Mouse (Mus musculus): ENCODE measurements at regions not wholly inside any gene's neighbourhood (a gene's known extent, or its start where the extent isn't known, plus 50 kb on each side); places are given as distances from the start of the nearest gene placed in this dataset.
A peak's percentile ranks its signal among the peaks of the same experiment; 100 is the strongest.

DNA sequence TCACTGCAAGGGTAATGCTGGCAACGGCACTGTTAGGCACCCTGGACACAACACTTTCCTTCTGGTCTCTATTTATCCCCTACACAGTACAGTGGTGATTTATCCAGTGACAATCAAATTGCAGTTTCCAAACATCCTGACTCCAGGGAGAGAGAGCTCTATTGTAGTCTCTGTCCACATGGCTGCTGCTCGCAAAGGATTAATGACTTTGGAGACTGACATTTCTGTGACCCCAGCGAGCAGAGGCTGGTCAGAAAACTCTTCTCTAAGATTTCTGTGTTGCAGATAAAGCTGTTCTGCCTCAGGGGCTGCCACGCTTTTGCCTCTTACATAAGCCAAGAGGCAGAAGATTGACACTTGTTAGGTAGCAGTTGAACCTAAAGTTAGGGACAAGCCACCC, 83.6 kb upstream of the Nck2 start:
- DNase-seq: no peak
- intact Hi-C loops (cut with DNase I; ENCODE audit: low total_unique reads): loop anchor here (10.0 kb wide), 1 partner anchor 84 kb away; the partner anchor contains the start of gene Nck2

GRCm38 (mm10) chr1:43361455-43361863, 82.9 kb upstream of the Nck2 start:
- intact Hi-C loops (cut with DNase I; ENCODE audit: low total_unique reads): loop anchor here (10.0 kb wide), 1 partner anchor 83 kb away; the partner anchor contains the start of gene Nck2

GRCm38 (mm10) chr1:43362136-43362535, 82.2 kb upstream of the Nck2 start:
- intact Hi-C loops (cut with DNase I; ENCODE audit: low total_unique reads): loop anchor here (10.0 kb wide), 1 partner anchor 83 kb away; the partner anchor contains the start of gene Nck2
- DNase-seq: no peak

More at GRCm38 (mm10) chr1:43361455-43361863, 82.9 kb upstream of the Nck2 start:
- no peak for DNase-seq

- peak; percentile 5 for DNase-seq
Measured at GRCm38 (mm10) chr1:43363178-43363577, 81.2 kb upstream of the Nck2 start.

GRCm38 (mm10) chr1:43366433-43366832, 77.9 kb upstream of the Nck2 start:
- intact Hi-C loops (cut with DNase I; ENCODE audit: low total_unique reads): loop anchor here (10.0 kb wide), 1 partner anchor 78 kb away; the partner anchor contains the start of gene Nck2
- no peak for DNase-seq

More at GRCm38 (mm10) chr1:43363178-43363577, 81.2 kb upstream of the Nck2 start:
- intact Hi-C loops (cut with DNase I; ENCODE audit: low total_unique reads): loop anchor here (10.0 kb wide), 1 partner anchor 82 kb away; the partner anchor contains the start of gene Nck2

DNA sequence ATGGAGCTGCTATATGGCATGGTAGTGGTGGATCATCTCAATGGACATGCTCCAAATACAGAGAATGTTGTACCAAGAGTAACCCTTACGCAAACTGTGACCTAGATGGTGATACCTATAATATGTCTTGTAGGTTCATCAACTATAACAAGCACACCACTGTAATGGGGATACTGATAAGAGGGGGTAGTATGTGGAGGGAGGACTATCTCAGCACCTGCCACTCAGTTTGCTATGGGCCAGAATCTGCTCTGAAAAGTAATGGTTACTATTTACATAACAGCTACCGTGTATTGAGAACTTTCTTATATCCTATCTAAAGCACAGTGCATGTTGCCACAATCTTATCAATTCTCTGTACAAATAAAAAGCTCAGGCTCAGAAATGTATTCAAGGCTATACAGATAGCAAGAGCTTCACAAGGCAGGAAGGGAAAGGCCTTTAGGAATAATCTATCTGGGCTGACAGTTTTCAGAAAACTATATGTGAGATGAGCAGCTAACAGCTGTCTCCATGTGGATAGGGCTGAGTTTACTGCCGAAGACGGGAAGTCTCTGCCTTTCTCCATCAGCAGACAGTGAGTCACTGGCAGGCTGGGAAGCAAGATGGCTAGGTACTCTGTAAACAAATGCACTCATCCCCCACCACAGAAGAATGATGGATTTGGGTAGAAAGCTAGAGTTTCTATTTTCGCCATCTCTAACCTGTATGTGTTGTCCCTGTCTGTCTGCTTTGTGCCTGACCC, 77.1 kb upstream of the Nck2 start:
- no peak for DNase-seq
- intact Hi-C loops (cut with DNase I; ENCODE audit: low total_unique reads): loop anchor here (10.0 kb wide), 1 partner anchor 77 kb away; the partner anchor contains the start of gene Nck2

DNA sequence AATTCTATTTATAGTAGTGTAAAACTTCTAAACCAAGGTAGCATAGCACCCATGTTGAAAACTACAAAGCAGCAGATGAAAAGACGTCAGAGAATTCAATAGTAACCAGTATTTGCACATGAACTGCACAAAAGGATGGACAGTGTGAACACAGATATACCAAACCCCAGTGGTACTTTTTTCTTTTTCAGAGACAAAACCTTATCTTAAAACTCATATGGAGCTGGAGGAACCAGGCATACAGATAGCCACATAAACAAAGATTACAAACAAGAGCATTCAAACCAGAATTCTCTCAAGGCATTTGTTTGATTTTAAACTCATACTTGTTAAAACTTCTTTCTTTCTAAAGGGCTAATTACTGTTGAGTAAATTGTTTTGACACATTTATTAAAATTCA, 72.5 kb upstream of the Nck2 start:
- DNase-seq: no peak
- intact Hi-C loops (cut with DNase I; ENCODE audit: low total_unique reads): no loop called here

GRCm38 (mm10) chr1:43374946-43375345, 69.4 kb upstream of the Nck2 start:
- DNase-seq: no peak
- intact Hi-C loops (cut with DNase I; ENCODE audit: low total_unique reads): no loop called here

- intact Hi-C loops (cut with DNase I; ENCODE audit: low total_unique reads): no loop called here
- DNase-seq: no peak
Measured at GRCm38 (mm10) chr1:43375851-43376250, 68.5 kb upstream of the Nck2 start.

DNA sequence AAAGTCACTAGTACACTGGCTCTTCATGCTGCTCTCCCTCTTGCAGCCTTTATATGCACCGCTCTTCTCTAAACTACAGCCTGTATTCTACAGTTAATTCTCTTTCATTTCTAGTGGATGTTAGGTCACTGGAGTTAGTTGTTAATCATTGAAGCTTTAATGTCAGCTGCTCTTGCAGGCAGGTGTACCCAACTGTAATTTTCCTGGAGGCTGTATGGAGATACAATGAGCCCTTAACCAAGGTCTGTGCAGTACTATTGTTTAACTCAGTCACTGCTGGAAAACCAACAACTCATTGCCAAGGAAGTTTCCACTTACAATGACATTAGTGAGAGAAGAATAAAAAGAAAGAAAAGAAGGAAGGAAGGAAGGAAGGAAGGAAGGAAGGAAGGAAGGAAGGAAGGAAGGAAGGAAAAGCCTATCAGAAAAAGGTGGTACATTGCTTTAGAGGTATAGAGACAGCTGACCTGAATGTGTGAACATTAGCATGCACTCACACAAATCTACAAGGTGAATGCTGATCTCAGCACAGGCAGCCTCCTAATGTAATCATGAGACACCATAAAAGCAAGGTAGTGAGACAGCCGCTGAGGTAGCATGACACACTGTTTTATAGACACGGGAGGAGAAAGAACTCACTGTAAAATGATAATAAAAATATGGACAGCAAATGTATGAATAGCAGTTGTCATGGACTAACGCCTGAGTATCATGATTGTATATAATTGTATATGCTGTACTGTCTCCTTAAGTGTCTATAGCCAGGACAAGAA, 66.7 kb upstream of the Nck2 start:
- intact Hi-C loops (cut with DNase I; ENCODE audit: low total_unique reads): no loop called here
- no peak for DNase-seq

DNA sequence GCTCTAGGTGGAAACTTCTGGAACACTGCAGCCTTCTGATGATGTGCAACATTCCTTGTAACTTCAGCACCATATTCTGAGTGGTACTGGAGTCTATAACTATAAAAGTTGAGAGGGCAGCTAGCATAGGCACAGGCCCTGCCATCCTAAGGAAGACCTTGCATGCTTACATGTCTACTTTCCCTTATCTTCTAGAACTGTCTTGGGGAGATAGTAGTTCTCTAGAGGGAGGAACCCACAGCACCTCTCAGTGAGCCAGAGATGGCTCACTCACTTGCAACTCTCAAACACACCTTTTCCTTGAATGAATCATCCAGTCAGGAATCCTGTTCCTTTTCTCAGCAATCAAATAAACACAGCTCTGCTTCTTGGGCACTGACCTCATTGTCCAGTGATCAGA, 59.4 kb upstream of the Nck2 start:
- intact Hi-C loops (cut with DNase I; ENCODE audit: low total_unique reads): no loop called here

GRCm38 (mm10) chr1:43394035-43394434, 50.3 kb upstream of the Nck2 start:
- no peak for DNase-seq
- intact Hi-C loops (cut with DNase I; ENCODE audit: low total_unique reads): no loop called here

More for the DNA sequence above, 59.4 kb upstream of the Nck2 start:
- DNase-seq: no peak
